Mouse (Mus musculus): ENCODE data around the gene Dip2a.

GRCm38 (mm10) chr10:76278541-76279097 is 66.5 kb downstream of the Dip2a start:
- TF ChIP-seq GATA1 (IDR thresholded peaks at IDR 0.05; ENCODE audit: borderline replicate concordance, low read length) (no peak), FLI1 (IDR thresholded peaks at IDR 0.05; ENCODE audit: low read length) (no peak)

All from megakaryocyte, embryonic 14.5 days (primary cell).